Mouse (Mus musculus) myocyte (in vitro differentiated cells): ENCODE results near the gene Cdyl2. TPM values are rescaled to one million over a fixed set of nuclear protein-coding genes. Genes with fewer than 3 reads are reported as not detected.

ENCODE experiments used
- H3K27me3 ChIP-seq: one replicate; pipeline ENCODE4 v1.6.1; 2011; ENCODE audit not compliant: control insufficient read depth, insufficient read depth, insufficient read length
- H3K36me3 ChIP-seq: one replicate; pipeline ENCODE4 v1.6.1; 2011; ENCODE audit not compliant: control insufficient read depth, insufficient read depth
- H3K4me2 ChIP-seq: one replicate; pipeline ENCODE4 v1.6.1; 2011; ENCODE audit warnings: low read depth, control low read depth
- H3K4me3 ChIP-seq: one replicate; pipeline ENCODE4 v1.5.1; 2011; ENCODE audit warnings: mild to moderate bottlenecking, control low read depth, moderate library complexity
- H3K79me2 ChIP-seq: one replicate; pipeline ENCODE4 v1.6.1; 2011; ENCODE audit not compliant: control insufficient read depth, insufficient read depth
- H3ac ChIP-seq: one replicate; pipeline ENCODE4 v1.6.1; 2011; ENCODE audit not compliant: control insufficient read depth, insufficient read length
- CEBPB ChIP-seq: IDR thresholded peaks from 2 replicates; pipeline ENCODE4 v1.6.1; 2011; ENCODE audit warnings: mild to moderate bottlenecking, moderate library complexity; ENCODE audit not compliant: poor library complexity, insufficient read depth, severe bottlenecking
- E2F4 ChIP-seq: IDR thresholded peaks from one replicate; pipeline ENCODE4 v1.6.1; 2011; ENCODE audit warnings: mild to moderate bottlenecking, control low read depth, moderate library complexity; ENCODE audit not compliant: insufficient read depth
- MAX ChIP-seq: IDR thresholded peaks from one replicate; pipeline ENCODE4 v1.6.1; 2011; ENCODE audit warnings: low read depth, mild to moderate bottlenecking, control low read depth
- MYOD1 ChIP-seq, 3 experiments: IDR thresholded peaks; one replicate each; pipeline ENCODE4 v1.6.1; 2011; ENCODE audit warnings: control low read depth in 2 of 3, low read depth in 2 of 3, mild to moderate bottlenecking in 2 of 3, moderate library complexity in 1 of 3; ENCODE audit not compliant: insufficient read length in 2 of 3, control insufficient read depth in 1 of 3
- MYOG ChIP-seq, 3 experiments: IDR thresholded peaks; one replicate each; pipeline ENCODE4 v1.6.1; 2011; ENCODE audit warnings: control low read depth in 2 of 3, low read depth in 2 of 3, mild to moderate bottlenecking in 2 of 3; ENCODE audit not compliant: insufficient read length in 2 of 3, control insufficient read depth in 1 of 3, insufficient read depth in 1 of 3
- POLR2A ChIP-seq: IDR thresholded peaks from one replicate; pipeline ENCODE4 v1.6.1; 2011; ENCODE audit warnings: low read depth, mild to moderate bottlenecking, control low read depth, moderate library complexity; ENCODE audit not compliant: insufficient read length
- POLR2AphosphoS2 ChIP-seq: IDR thresholded peaks from one replicate; pipeline ENCODE4 v1.6.1; 2011; ENCODE audit warnings: low read depth, control low read depth; ENCODE audit not compliant: insufficient read length
- REST ChIP-seq: IDR thresholded peaks from one replicate; pipeline ENCODE4 v1.6.1; 2011; ENCODE audit warnings: mild to moderate bottlenecking, control low read depth, moderate library complexity; ENCODE audit not compliant: insufficient read depth, insufficient read length
- SRF ChIP-seq: IDR thresholded peaks from one replicate; pipeline ENCODE4 v1.6.1; 2011; ENCODE audit warnings: low read depth; ENCODE audit not compliant: control insufficient read depth, insufficient read length
- TCF12 ChIP-seq: IDR thresholded peaks from one replicate; pipeline ENCODE4 v1.6.1; 2011; ENCODE audit warnings: mild to moderate bottlenecking, control low read depth; ENCODE audit not compliant: poor library complexity, insufficient read depth, severe bottlenecking
- TCF3 ChIP-seq: IDR thresholded peaks from one replicate; pipeline ENCODE4 v1.6.1; 2011; ENCODE audit warnings: low read depth, control low read depth; ENCODE audit not compliant: insufficient read length
- USF1 ChIP-seq: IDR thresholded peaks from one replicate; pipeline ENCODE4 v1.6.1; 2011; ENCODE audit warnings: low read depth, mild to moderate bottlenecking, control low read depth, moderate library complexity
- polyA plus RNA-seq: library from polyadenylated mRNA; unstranded; fragments of >200 nt; fragmentation: generic; extraction: Trizol; gene quantifications from one replicate; pipeline ENCODE4 v1.2.1, GENCODE M21; 2012; ENCODE audit warnings: missing spikeins

Cdyl2 gene
- polyA plus RNA-seq, 1 experiment = 0.96 TPM

DNA sequence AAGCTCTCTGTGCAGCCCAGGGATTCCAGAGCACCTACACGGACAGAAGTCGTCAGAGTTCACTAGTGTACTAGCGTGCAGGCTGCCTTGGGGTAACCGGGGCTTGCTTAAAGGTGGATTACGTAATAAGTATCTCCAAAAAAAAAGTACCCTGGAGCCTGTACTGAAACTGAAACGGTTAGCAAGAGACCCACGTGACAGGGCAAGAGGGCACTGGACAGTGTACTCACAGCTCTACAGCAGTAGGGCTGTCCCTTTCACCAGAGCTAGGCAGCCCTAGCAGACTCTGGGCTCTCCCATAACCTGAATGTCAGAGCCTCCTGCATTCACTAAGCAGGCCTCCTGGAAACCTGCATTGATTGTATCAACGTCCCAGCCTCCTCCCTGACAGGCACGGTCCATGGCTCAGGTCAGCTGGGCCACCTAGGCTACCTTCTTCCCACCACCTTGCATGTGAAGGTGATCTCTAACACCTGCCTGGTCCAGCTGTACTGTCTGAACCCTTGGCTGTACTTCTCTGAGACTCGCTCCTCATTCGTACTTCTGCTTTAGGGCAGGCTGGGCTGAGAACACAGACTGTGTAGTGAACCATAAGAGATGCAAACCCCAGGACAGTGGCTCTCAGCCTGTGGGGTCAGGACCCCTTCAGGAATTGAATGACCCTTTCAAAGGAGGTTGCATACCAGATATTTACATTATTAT is 151.3 kb downstream of the Cdyl2 start:
- H3K36me3 ChIP-seq = no peaks in the 10 kb centered on the region
- H3K79me2 ChIP-seq = no peaks in the 10 kb centered on the region
- TF ChIP-seq TCF12 (no peak), REST (no peak), CEBPB (no peak), SRF (no peak), POLR2AphosphoS2 (no peak), E2F4 (no peak), MYOD1 (IDR thresholded peaks at IDR 0.05; ENCODE audit: control insufficient read depth in 1 of 3, insufficient read length in 2 of 3, low read depth in 2 of 3) (no peak), MAX (no peak), TCF3 (no peak), MYOG (IDR thresholded peaks at IDR 0.05; ENCODE audit: control insufficient read depth in 1 of 3, insufficient read depth in 1 of 3, insufficient read length in 2 of 3, low read depth in 2 of 3) (no peak), POLR2A (no peak), USF1 (no peak)
- no peaks in the 10 kb centered on the region for H3K27me3 ChIP-seq
- no peak overlapping the region for H3K4me2 ChIP-seq
- no peak overlapping the region for H3ac ChIP-seq
- no peak overlapping the region for H3K4me3 ChIP-seq

DNA sequence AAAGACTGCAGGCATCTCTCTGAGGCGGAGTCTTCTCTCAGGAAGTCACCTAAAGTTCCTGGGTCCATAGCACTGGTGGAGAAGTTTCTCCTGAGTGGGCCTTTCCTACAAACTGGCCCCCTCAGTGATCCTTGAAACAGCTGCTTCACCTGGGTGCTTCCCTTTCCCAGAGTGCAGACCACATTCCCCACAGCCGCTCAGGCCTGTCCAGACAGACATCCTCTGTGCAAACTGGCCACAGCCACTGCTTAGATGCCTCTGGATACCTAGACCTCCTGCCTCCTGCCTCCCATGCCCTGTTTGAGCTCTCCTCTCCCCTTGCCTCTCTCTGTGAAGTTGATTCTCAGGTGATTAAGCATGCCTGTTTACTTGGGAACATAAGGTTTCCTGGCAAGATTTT is 156.1 kb downstream of the Cdyl2 start:
- no peak overlapping the region for H3K4me2 ChIP-seq
- H3K27me3 ChIP-seq = no peaks in the 10 kb centered on the region
- no peaks in the 10 kb centered on the region for H3K79me2 ChIP-seq
- TF ChIP-seq SRF (no peak), POLR2AphosphoS2 (no peak)
- no peak overlapping the region for H3ac ChIP-seq
- no peaks in the 10 kb centered on the region for H3K36me3 ChIP-seq
- H3K4me3 ChIP-seq = no peak overlapping the region

DNA sequence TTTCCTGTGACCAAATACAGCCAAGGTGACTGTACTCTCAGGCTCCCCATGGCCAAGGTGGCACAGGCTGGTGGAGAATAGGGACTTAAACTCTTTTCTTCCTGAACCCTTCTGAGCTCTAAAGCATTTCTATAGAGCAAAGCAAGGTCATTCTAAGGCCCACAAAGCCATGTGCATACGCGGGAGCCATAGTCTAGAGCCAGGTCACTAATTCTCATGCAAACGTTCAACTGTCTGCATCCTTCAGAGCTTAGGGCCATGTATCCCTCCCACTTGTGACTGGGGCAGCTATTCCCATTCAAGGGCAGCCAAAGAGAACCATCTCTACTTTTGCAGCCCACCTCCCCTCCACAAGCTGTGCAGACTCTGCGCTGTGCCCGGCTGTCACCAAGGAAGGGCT is 159.7 kb downstream of the Cdyl2 start:
- Histone ChIP-seq H3K4me2 (no peak overlapping the region), H3ac (no peak overlapping the region), H3K79me2 (no peaks in the 10 kb centered on the region), H3K4me3 (no peak overlapping the region), H3K27me3 (no peaks in the 10 kb centered on the region), H3K36me3 (no peaks in the 10 kb centered on the region)
- TF ChIP-seq TCF12 = no peak
- TF ChIP-seq SRF = no peak

DNA sequence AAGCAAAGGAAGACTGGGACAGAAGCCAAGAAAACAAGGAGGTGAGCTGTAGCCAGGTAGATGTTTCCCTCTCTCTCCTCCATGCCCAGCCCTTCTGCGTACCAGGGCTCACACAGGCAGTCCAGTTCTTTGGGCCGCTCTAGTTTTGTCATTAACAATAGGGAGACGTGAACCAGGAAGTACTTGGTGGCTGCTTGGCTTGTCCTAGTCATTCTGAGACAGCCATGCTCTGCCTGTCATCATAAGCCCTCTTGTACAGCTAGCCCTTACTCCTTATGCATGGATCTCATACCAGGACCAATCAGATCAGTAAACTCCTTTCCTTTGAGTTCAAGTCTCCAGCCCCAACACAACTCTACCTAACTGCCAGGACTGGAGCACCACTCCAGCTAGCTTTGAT is 180.0 kb downstream of the Cdyl2 start:
- no peak for TF ChIP-seq MYOD1 (IDR thresholded peaks at IDR 0.05; ENCODE audit: control insufficient read depth in 1 of 3, insufficient read length in 2 of 3, low read depth in 2 of 3)
- TF ChIP-seq TCF3 = no peak
- TF ChIP-seq MAX = no peak
- TF ChIP-seq USF1 = no peak
- no peak for TF ChIP-seq E2F4
- no peak for TF ChIP-seq CEBPB
- no peak for TF ChIP-seq TCF12
- no peak for TF ChIP-seq REST
- TF ChIP-seq POLR2A = no peak
- no peak for TF ChIP-seq POLR2AphosphoS2
- no peak for TF ChIP-seq MYOG (IDR thresholded peaks at IDR 0.05; ENCODE audit: control insufficient read depth in 1 of 3, insufficient read depth in 1 of 3, insufficient read length in 2 of 3, low read depth in 2 of 3)
- Histone ChIP-seq H3K79me2 (no peaks in the 10 kb centered on the region), H3K4me2 (no peak overlapping the region), H3ac (no peak overlapping the region), H3K27me3 (no peaks in the 10 kb centered on the region), H3K36me3 (no peaks in the 10 kb centered on the region), H3K4me3 (no peak overlapping the region)

DNA sequence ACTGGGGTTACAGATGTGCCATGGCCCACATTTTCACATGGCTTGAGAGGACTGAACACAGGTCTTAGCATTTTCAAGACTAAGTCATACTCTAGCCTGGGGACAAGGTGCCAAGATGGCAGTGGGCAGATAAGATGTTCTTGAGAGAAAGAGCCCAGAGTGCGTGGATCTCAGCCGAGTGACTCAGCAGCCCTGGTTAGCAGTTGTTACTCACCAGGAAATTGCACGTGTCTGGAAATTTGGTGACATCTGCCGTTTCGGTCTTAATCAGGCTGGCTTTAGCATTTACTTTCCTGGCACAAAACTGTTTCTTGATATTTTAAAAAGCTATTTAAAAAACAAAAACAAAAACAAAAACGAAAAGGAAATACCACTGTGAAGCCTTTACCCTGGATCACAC is 180.5 kb downstream of the Cdyl2 start:
- H3K79me2 ChIP-seq = no peaks in the 10 kb centered on the region
- H3K4me2 ChIP-seq = no peak overlapping the region
- H3K4me3 ChIP-seq = no peak overlapping the region
- TF ChIP-seq E2F4 (no peak), CEBPB (no peak), POLR2A (no peak), TCF3 (no peak), USF1 (no peak), SRF (no peak), MYOD1 (IDR thresholded peaks at IDR 0.05; ENCODE audit: control insufficient read depth in 1 of 3, insufficient read length in 2 of 3, low read depth in 2 of 3) (no peak), MAX (no peak)
- no peak overlapping the region for H3ac ChIP-seq
- H3K36me3 ChIP-seq = no peaks in the 10 kb centered on the region
- H3K27me3 ChIP-seq = no peaks in the 10 kb centered on the region
